In genomic region chr13:38632556-38632955, GRCm38 (mm10) we compare ENCODE assay signal across 24 mouse cellular contexts. TPM values are rescaled to one million over a fixed set of nuclear protein-coding genes. Genes with fewer than 3 reads are reported as not detected.
DNase-seq lines count a peak whose midpoint lies in the region; ATAC-seq and TF ChIP-seq lines count a peak whose summit lies in the region.
"Had no signal": no experiment of that assay in that cellular context is flagged by ENCODE, and none has a peak within 500 bp of the region (broad histone marks: within the 10 kb centered on the region; RNA-seq: fewer than 3 reads in every experiment).

No protein-coding gene starts in this region.

- peak; percentile 70 for ATAC-seq in liver, embryonic 13.5 days (ENCODE audit: low read depth)
- ATAC-seq in megakaryocyte-erythroid progenitor cell, adult 5-6 weeks (replicated peaks; ENCODE audit: low FRiP score, low TSS enrichment, poor library complexity, severe bottlenecking) = peak; percentile 62
- ATAC-seq in intestine, postnatal 0 days = no peak
- ATAC-seq: midbrain, embryonic 16.5 days had no signal

- TF ChIP-seq CTCF in intestine, postnatal 0 days (IDR thresholded peaks at IDR 0.05; ENCODE audit: low read depth) = no peak

- peaks cover 33% of the 10 kb centered on the region for H3K36me3 ChIP-seq in erythroblast, embryonic 14.5 days (ENCODE audit: control insufficient read depth)
- peaks cover 5% of the 10 kb centered on the region for H3K36me3 ChIP-seq in liver, embryonic 13.5 days
- 0 out of 2 replicates have a peak, but pooled peaks cover 6% of the 10 kb centered on the region for H3K36me3 ChIP-seq in intestine, postnatal 0 days (ENCODE audit: control insufficient read depth, insufficient read depth)
- H3K36me3 ChIP-seq: forebrain, embryonic 12.5 days had no signal

- 29% methylated on average over 6 of the region's 6 CpGs for WGBS in liver, embryonic 13.5 days (ENCODE audit: insufficient replicate concordance)
- 78% methylated on average over 6 of the region's 6 CpGs for WGBS in intestine, postnatal 0 days

- peaks cover 58% of the 10 kb centered on the region for H3K4me1 ChIP-seq in erythroblast, embryonic 14.5 days (ENCODE audit: control insufficient read depth)
- peaks cover 53% of the 10 kb centered on the region for H3K4me1 ChIP-seq in liver, embryonic 13.5 days (replicated peaks)
- H3K4me1 ChIP-seq in intestine, postnatal 0 days (replicated peaks; ENCODE audit: control insufficient read depth, insufficient read depth, low read length) = no peaks in the 10 kb centered on the region

- peak overlapping the region; percentile 46 for H3K4me2 ChIP-seq in liver, embryonic 13.5 days
- no peak overlapping the region for H3K4me2 ChIP-seq in intestine, postnatal 0 days (replicated peaks; ENCODE audit: low read depth)
- H3K4me2 ChIP-seq: forebrain, embryonic 12.5 days; lung, embryonic 14.5 days; neural tube, embryonic 13.5 days had no signal

- H3K4me3 ChIP-seq in erythroblast, embryonic 14.5 days (replicated peaks) = peak overlapping the region; percentile 67
- H3K4me3 ChIP-seq in liver, embryonic 13.5 days (replicated peaks) = no peak overlapping the region
- no peak overlapping the region for H3K4me3 ChIP-seq in intestine, postnatal 0 days (ENCODE audit: low read depth, low read length)
- H3K4me3 ChIP-seq: embryonic facial prominence, embryonic 10.5 days; forebrain, embryonic 12.5 days; gastrocnemius, adult 2 months; heart, embryonic 10.5 days; hindbrain, embryonic 10.5 days; layer of hippocampus, adult 2 months; myocyte; neural tube, embryonic 13.5 days had no signal

- no peaks in the 10 kb centered on the region for H3K9me3 ChIP-seq in erythroblast, embryonic 14.5 days (ENCODE audit: control insufficient read depth, low read length)
- no peaks in the 10 kb centered on the region for H3K9me3 ChIP-seq in liver, embryonic 13.5 days (replicated peaks)
- no peaks in the 10 kb centered on the region for H3K9me3 ChIP-seq in intestine, postnatal 0 days (ENCODE audit: control insufficient read depth)
- H3K9me3 ChIP-seq: embryonic facial prominence, embryonic 10.5 days; forebrain, embryonic 12.5 days; heart, embryonic 10.5 days; hindbrain, embryonic 10.5 days; neural tube, embryonic 13.5 days had no signal

- no peaks in the 10 kb centered on the region for H3K27me3 ChIP-seq in erythroblast, embryonic 14.5 days (ENCODE audit: control insufficient read depth)
- H3K27me3 ChIP-seq in liver, embryonic 13.5 days = no peaks in the 10 kb centered on the region
- H3K27me3 ChIP-seq in intestine, postnatal 0 days (replicated peaks; ENCODE audit: control insufficient read depth, insufficient read depth, low read length) = no peaks in the 10 kb centered on the region
- H3K27me3 ChIP-seq: forebrain, embryonic 12.5 days; neural tube, embryonic 13.5 days had no signal

- H3K9ac ChIP-seq in liver, embryonic 13.5 days = peak overlapping the region; percentile 18
- H3K9ac ChIP-seq in intestine, postnatal 0 days (ENCODE audit: low read depth, low read length) = no peak overlapping the region
- H3K9ac ChIP-seq: forebrain, embryonic 12.5 days; lung, embryonic 14.5 days; neural tube, embryonic 13.5 days had no signal

- DNase-seq in c-Kit-negative CD71-positive TER-119-positive erythroid progenitor cells, embryonic 14.5 days (ENCODE audit: low read depth, low spot score) = peak; percentile 48
- peak; percentile 57 for DNase-seq in liver, embryonic 13.5 days
- no peak for DNase-seq in layer of hippocampus, postnatal 25 days (ENCODE audit: extremely low spot score in 1 of 2, low spot score in 1 of 2)
- no peak for DNase-seq in ovary, adult 18-20 months (ENCODE audit: low spot score)
- DNase-seq: adrenal gland, postnatal 10 days; cerebellum, adult 11 months; cerebellum, adult 9-11 months; gastrocnemius, adult 2 months; kidney, adult 8-10 months; kidney, postnatal 10 days; lung, embryonic 14.5 days; thymus, adult 2 months; thymus, postnatal 4 days had no signal

- H3K27ac ChIP-seq in liver, embryonic 13.5 days = peak overlapping the region; percentile 87
- no peak overlapping the region for H3K27ac ChIP-seq in intestine, postnatal 0 days (ENCODE audit: low read depth, low read length)
- H3K27ac ChIP-seq: embryonic facial prominence, embryonic 10.5 days; forebrain, embryonic 12.5 days; gastrocnemius, adult 2 months; heart, embryonic 10.5 days; hindbrain, embryonic 10.5 days; layer of hippocampus, adult 2 months; neural tube, embryonic 13.5 days had no signal

RNA-seq across cellular contexts. Expression of gene Bloc1s5, which starts 2.4 kb away (rescaled TPM):
- 0.28 and 0.31 TPM in 2 replicates for polyA plus RNA-seq in erythroblast, embryonic 14.5 days (2012)
- polyA plus RNA-seq in liver, embryonic 13.5 days (2015; fragmentation: Nextera tagmentation; extraction: Ambion mirVana) = 14.2 and 16.4 TPM in 2 replicates
- 13.1 and 18.0 TPM in 2 replicates for total RNA-seq in megakaryocyte-erythroid progenitor cell, adult 5-6 weeks (2014; fragmentation: Nextera tagmentation)
- 13.7 and 15.9 TPM in 2 replicates for total RNA-seq in megakaryocyte-erythroid progenitor cell, adult 5-6 weeks (2017)
- total RNA-seq in layer of hippocampus, postnatal 25 days (2021) = 10 to 100 TPM in 1 of 2 experiments, 1 to 10 TPM in 1; 9.1 to 10.6 TPM
- polyA plus RNA-seq in intestine, postnatal 0 days (2015; fragmentation: Nextera tagmentation; extraction: Ambion mirVana) = 10.6 and 11.4 TPM in 2 replicates

RNA-seq across cellular contexts. Expression of gene Eef1e1, which starts 26.3 kb away (rescaled TPM):
- polyA plus RNA-seq in erythroblast, embryonic 14.5 days (2012) = 1.6 and 2.4 TPM in 2 replicates
- 57.1 and 61.2 TPM in 2 replicates for polyA plus RNA-seq in liver, embryonic 13.5 days (2015; fragmentation: Nextera tagmentation; extraction: Ambion mirVana)
- 80.8 and 96.0 TPM in 2 replicates for total RNA-seq in megakaryocyte-erythroid progenitor cell, adult 5-6 weeks (2014; fragmentation: Nextera tagmentation)
- 132 TPM in 2 replicates for total RNA-seq in megakaryocyte-erythroid progenitor cell, adult 5-6 weeks (2017)
- 10 to 100 TPM; 30.4 to 31.0 TPM for total RNA-seq in layer of hippocampus, postnatal 25 days (2021)
- polyA plus RNA-seq in intestine, postnatal 0 days (2015; fragmentation: Nextera tagmentation; extraction: Ambion mirVana) = 34.9 and 37.1 TPM in 2 replicates

Comparison
In these comparisons a context has a peak if more than half of its experiments do, and no peak if none do; other contexts are left out.
1. DNase-seq: peak in c-Kit-negative CD71-positive TER-119-positive erythroid progenitor cells, embryonic 14.5 days (single experiment) and liver, embryonic 13.5 days (single experiment); none in layer of hippocampus, postnatal 25 days (0 of 2) and ovary, adult 18-20 months (single experiment).
2. RNA of gene Eef1e1, which starts 26.3 kb away (polyA plus RNA-seq): 57.1 to 61.2 TPM in liver, embryonic 13.5 days and 34.9 to 37.1 TPM in intestine, postnatal 0 days; 1.6 to 2.4 TPM in erythroblast, embryonic 14.5 days; every median in the first group is over 10 times any median in the second.